Mouse (Mus musculus) hindbrain, embryonic 13.5 days (tissue): ENCODE data around the gene Ripply2. TPM values are rescaled to one million over a fixed set of nuclear protein-coding genes. Genes with fewer than 3 reads are reported as not detected.

Experiments
- ATAC-seq: fragments of 200-750 bp; cut with Nextera tagmentation; 2 replicates; pipeline ENCODE4 v1.8.0; 2017; ENCODE audit warnings: moderate TSS enrichment; ENCODE audit not compliant: low FRiP score
- H3K27ac ChIP-seq: fragments of 300-500 bp; sonication (generic); 2 replicates; pipeline ENCODE4 v1.5.1; 2015; ENCODE audit warnings: inconsistent platforms, mild to moderate bottlenecking, moderate library complexity
- H3K27me3 ChIP-seq: fragments of 300-500 bp; sonication (generic); 2 replicates; pipeline ENCODE4 v1.6.1; 2015; ENCODE audit warnings: mild to moderate bottlenecking, inconsistent platforms
- H3K36me3 ChIP-seq: fragments of 300-500 bp; sonication (generic); 2 replicates; pipeline ENCODE4 v1.6.1; 2015; ENCODE audit warnings: mild to moderate bottlenecking, inconsistent platforms
- H3K4me1 ChIP-seq: fragments of 300-500 bp; sonication (generic); replicated peaks from 2 replicates; pipeline ENCODE4 v1.6.1; 2015; ENCODE audit warnings: inconsistent platforms
- H3K4me2 ChIP-seq: fragments of 300-500 bp; sonication (generic); 2 replicates; pipeline ENCODE4 v1.6.1; 2015; ENCODE audit warnings: inconsistent platforms, mild to moderate bottlenecking, moderate library complexity
- H3K4me3 ChIP-seq: fragments of 300-500 bp; sonication (generic); 2 replicates; pipeline ENCODE4 v1.5.1; 2015; ENCODE audit warnings: mild to moderate bottlenecking, inconsistent platforms
- H3K9ac ChIP-seq: fragments of 300-500 bp; sonication (generic); 2 replicates; pipeline ENCODE4 v1.6.1; 2015; ENCODE audit warnings: mild to moderate bottlenecking, inconsistent platforms
- H3K9me3 ChIP-seq: fragments of 300-500 bp; sonication (generic); 2 replicates; pipeline ENCODE4 v1.6.1; 2016; ENCODE audit warnings: inconsistent platforms
- WGBS: fragments of 180-500 bp; shearing (Covaris S2); methylation state at CpG from one replicate; pipeline ENCODE4 v1.1.7; 2015; 5-methylcytosine and 5-hydroxymethylcytosine counted together
- polyA plus RNA-seq: library from polyadenylated mRNA; unstranded; fragments of >200 nt; fragmentation: Nextera tagmentation; extraction: Ambion mirVana; gene quantifications from 2 replicates; pipeline ENCODE4 v1.2.1, GENCODE M21; 2015

Gene Ripply2
- polyA plus RNA-seq, 1 experiment from 2014 or later: 8.5 TPM

DNA sequence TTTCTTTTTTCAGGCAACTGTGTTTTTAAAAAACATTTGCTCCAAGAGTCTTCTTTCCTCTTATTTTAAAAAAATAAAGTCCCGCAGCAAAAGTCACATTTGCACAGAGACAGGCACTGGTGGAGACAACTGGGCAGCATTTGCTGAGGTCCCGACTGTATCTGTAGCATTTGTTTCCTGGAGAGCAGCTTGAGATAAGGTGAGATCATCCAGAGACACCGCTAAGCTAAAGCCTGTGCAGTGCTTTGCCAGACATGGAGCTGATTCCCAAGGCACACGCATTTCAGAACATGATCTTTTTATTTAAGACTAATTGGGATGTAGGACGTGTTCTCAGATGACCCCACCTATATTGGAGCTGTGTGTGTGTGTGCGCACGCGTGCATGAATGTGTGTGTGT, 23.6 kb upstream of the Ripply2 start:
- Histone ChIP-seq H3K4me2 (no peak overlapping the region), H3K4me1 (0 out of 2 replicates have a peak, but pooled peaks cover 3% of the 10 kb centered on the region), H3K9me3 (no peaks in the 10 kb centered on the region), H3K27ac (no peak overlapping the region), H3K9ac (no peak overlapping the region), H3K4me3 (no peak overlapping the region), H3K36me3 (no peaks in the 10 kb centered on the region), H3K27me3 (no peaks in the 10 kb centered on the region)
- ATAC-seq: no peak
- WGBS: 83% methylated on average over 8 of the region's 8 CpGs

DNA sequence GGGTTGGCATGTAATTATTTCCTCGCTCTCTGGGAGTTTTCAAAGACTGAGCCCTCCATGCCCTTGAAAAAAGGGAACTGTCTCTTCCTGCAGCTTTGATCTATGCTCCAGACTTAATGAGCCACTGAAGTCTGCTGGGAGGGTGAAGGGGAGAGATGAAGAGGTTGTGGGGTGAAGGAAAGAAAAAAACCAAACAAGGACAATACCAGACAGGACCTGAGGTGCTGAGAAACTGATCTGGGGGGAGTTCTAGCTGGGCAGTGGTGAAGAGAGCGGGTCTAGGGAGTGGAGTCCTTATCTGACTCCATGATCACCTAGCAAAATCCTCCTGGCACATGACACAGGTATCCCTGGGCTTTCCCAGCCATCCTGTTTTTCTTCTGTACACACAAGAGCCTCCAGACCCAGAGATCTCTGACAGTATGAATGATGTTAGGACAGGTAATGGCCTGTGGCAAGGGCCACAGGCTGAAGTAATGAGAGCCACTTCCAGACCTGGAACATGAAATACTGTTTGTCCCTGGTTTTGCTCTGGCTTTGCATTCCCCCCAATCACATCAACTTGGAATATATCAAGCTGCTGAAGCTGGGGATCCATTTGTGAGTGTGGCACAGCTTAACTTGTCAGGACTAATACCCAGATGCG, 18.2 kb upstream of the Ripply2 start:
- WGBS: 61% methylated on average over 3 of the region's 3 CpGs
- H3K4me1 ChIP-seq: no peaks in the 10 kb centered on the region
- H3K9ac ChIP-seq: no peak overlapping the region
- no peaks in the 10 kb centered on the region for H3K36me3 ChIP-seq
- no peak for ATAC-seq
- H3K4me2 ChIP-seq: no peak overlapping the region
- H3K9me3 ChIP-seq: no peaks in the 10 kb centered on the region
- no peak overlapping the region for H3K27ac ChIP-seq
- no peaks in the 10 kb centered on the region for H3K27me3 ChIP-seq
- no peak overlapping the region for H3K4me3 ChIP-seq

DNA sequence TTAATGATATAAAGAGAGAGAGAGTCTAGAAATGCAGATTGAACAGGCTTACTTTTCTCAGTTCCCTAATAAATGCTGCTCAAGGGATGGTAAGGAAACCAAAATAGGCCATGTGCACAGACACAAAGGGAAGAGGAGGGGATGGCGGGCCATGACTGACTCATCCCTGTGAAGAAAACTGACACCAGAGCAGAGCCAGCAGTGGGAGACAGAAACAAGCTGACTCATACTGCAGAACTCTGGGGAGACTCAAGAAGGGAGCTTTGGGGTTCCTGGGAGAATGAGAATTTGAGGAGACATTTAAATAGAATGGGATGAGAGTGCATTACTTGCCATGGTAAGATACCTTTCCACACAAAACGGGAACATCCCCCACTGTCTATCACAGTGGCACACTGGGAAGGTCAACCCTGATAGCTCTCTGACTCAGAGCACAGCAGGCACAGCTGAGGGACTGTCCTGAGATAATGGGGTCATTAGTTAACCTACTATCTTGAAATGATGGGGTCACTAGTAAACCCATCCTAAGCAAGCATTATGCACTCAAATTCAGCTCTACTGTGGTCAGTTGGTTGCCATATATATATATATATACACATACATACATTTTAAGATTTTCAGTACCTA, 15.3 kb upstream of the Ripply2 start:
- Histone ChIP-seq H3K4me3 (no peak overlapping the region), H3K4me1 (no peaks in the 10 kb centered on the region), H3K27me3 (no peaks in the 10 kb centered on the region), H3K4me2 (no peak overlapping the region), H3K36me3 (no peaks in the 10 kb centered on the region), H3K9me3 (no peaks in the 10 kb centered on the region), H3K27ac (no peak overlapping the region), H3K9ac (no peak overlapping the region)
- WGBS: 76% methylated on average over 2 of the region's 2 CpGs
- ATAC-seq: no peak

DNA sequence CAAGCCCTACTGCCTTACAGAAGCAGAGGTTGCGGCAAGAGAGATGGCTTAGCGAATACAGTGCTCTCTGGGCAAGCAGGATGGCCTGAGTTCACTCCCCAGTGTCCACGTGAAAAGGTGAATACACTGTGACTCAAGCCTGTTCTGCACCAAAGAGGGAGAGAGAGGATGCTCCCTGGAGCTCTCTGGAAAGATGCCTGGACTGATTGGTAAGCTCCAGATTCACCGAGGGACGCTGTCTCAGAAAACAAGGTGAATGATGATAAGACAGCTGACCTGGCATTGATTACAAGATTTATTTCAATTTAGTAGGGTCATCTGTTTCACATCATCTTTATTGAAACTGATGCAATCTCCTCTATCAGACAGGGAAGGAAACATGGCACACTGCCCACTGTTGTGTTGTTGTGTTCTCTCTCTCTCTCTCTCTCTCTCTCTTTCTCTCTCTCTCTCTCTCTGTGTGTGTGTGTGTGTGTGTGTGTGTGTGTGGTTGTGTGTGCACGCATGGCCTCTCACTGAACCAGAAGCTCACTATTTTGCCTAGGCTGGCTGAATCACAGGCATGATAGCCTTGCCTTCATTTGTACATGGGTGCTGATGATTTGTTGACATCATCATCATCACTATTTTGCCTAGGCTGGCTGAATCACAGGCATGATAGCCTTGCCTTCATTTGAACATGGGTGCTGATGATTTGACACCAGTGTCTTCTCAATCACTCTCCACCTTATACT, 10.5 kb upstream of the Ripply2 start:
- Histone ChIP-seq H3K27me3 (no peaks in the 10 kb centered on the region), H3K9ac (no peak overlapping the region), H3K4me2 (no peak overlapping the region), H3K4me3 (no peak overlapping the region), H3K36me3 (no peaks in the 10 kb centered on the region), H3K27ac (no peak overlapping the region), H3K9me3 (no peaks in the 10 kb centered on the region), H3K4me1 (no peaks in the 10 kb centered on the region)
- ATAC-seq: no peak
- 78% methylated on average over 6 of the region's 6 CpGs for WGBS

DNA sequence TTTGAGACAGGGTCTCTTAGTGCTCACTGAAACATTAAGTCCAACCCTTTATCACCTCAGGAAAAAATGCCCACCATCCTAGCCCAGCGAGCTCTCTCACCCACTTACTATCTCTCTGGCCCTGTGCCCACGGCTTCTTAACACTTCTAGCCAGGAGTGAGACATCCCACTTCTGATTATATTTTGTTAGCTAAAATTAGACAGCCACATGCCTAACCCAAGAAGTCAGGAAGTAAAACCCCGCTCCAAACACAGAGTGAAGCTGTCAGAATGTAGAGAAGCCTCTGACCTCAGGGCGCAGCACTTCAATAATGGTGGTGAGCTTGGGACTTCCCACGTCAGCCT, 9.9 kb upstream of the Ripply2 start:
- 74% methylated on average over 5 of the region's 5 CpGs for WGBS
- no peak overlapping the region for H3K4me3 ChIP-seq
- H3K27ac ChIP-seq: no peak overlapping the region
- H3K4me2 ChIP-seq: no peak overlapping the region
- no peak overlapping the region for H3K9ac ChIP-seq
- no peaks in the 10 kb centered on the region for H3K36me3 ChIP-seq
- H3K4me1 ChIP-seq: no peaks in the 10 kb centered on the region
- no peaks in the 10 kb centered on the region for H3K9me3 ChIP-seq
- no peak for ATAC-seq
- no peaks in the 10 kb centered on the region for H3K27me3 ChIP-seq

DNA sequence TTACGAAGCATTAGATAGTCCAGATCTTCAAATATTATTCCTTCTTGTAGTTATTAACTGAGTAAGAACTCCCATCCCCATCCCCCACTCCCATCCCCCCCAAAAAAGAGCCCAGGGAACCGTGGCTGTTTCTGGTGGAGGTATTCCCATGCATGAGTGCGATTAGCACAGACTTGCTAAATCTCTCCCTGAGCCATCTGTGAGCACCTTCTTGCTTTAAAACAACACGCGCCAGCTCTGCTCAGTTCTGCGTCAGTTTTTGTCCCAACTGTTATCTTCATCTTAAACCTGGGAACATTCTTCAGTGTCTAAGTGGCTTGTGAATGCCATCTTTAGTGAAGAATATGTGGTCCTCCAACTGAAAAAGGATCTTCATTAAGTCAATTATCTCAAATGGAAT, 6.8 kb upstream of the Ripply2 start:
- no peak for ATAC-seq
- Histone ChIP-seq H3K9me3 (no peaks in the 10 kb centered on the region), H3K9ac (no peak overlapping the region), H3K4me3 (no peak overlapping the region), H3K4me1 (no peaks in the 10 kb centered on the region), H3K27me3 (peaks cover 7% of the 10 kb centered on the region; the same call in 1 of the 2 replicates), H3K4me2 (no peak overlapping the region), H3K27ac (no peak overlapping the region), H3K36me3 (no peaks in the 10 kb centered on the region)
- WGBS: 73% methylated on average over 6 of the region's 6 CpGs

DNA sequence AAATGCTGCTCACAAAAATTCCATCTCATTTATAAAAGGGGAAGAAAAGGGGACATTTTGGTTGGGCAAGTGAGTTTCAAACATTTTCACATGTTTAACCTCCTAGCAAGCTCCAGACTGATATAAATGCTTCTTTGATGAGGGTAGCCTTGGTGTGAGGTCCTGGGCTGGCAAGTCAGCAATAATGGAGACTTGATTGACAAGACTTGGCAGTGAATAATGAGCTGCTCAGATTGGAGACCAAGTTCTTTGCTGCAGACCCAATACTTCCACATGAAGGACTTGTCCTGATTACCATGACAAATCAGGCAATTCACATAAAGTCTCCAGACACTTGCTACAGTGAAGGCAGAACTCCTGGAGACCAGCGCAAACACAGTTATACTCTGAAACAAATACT, 6.4 kb upstream of the Ripply2 start:
- no peak overlapping the region for H3K9ac ChIP-seq
- H3K36me3 ChIP-seq: no peaks in the 10 kb centered on the region
- H3K27ac ChIP-seq: no peak overlapping the region
- no peak overlapping the region for H3K4me2 ChIP-seq
- ATAC-seq: peak; percentile 43; the same call in 1 of the 2 replicates
- no peaks in the 10 kb centered on the region for H3K9me3 ChIP-seq
- H3K4me1 ChIP-seq: no peaks in the 10 kb centered on the region
- no peak overlapping the region for H3K4me3 ChIP-seq
- 62% methylated on average over 1 of the region's 1 CpGs for WGBS
- peaks cover 8% of the 10 kb centered on the region; the same call in 1 of the 2 replicates for H3K27me3 ChIP-seq

DNA sequence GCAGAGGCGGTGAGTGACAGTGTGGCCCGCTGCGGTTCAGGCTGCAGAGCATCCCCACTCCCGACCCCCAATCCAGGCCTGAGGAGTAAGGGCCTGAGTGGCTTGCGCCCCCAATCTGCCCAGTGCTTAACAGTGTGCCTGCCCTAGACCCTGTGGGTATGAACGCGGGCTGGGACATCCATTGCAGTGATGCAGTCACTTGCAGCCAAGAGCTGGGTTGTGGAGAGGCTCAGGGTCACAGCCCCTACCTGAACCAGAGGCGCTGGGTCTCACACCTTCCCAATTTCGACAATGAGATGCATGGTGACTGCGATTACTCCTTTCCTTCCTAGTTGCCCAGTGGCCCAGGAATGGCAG, 579 bp downstream of the Ripply2 start:
- Histone ChIP-seq H3K27ac (no peak overlapping the region), H3K9me3 (no peaks in the 10 kb centered on the region), H3K9ac (peak overlapping the region; percentile 82), H3K4me1 (peaks cover 16% of the 10 kb centered on the region), H3K4me3 (peak overlapping the region; percentile 63), H3K27me3 (peaks cover 32% of the 10 kb centered on the region; the same call in 1 of the 2 replicates), H3K4me2 (peak overlapping the region; percentile 79), H3K36me3 (no peaks in the 10 kb centered on the region)
- 4% methylated on average over 10 of the region's 10 CpGs for WGBS
- ATAC-seq: peak; percentile 80

DNA sequence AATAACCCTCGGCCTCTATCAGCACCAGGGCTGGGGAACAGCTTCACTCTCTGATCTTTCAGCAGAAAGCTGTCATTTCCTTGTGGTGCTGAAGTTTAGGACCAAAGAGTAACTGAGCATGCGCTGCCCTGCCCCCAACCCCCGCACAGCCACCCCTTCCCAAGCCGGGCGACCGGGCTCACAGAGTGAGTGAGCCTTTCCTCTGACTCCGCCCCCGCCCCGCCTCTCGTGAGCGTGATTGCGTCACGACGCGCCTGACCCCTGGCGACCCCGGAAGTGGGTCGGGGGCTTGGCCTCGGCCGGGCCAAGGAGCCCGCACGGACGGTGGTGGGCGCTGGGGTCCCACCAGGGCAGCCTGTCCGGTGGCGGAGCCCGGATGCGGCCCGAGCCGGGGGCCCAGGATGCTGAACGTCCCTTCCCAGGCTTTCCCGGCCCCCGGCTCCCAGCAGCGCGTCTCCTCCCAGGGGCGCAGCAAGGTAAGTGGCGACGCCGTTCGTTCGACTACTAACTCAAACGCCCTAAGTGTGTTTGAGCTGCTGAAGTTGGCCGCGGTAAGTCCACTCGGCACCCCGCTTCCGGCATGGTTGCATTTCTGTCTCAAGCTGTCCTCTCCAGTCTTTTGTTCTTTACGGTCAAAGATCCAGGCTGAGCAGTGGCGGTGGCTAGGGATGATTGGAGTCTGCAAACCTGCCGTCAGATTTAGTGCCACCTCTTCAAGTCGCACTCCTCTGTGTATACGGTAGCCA, 6.6 kb downstream of the Ripply2 start, which contains the start of gene Cyb5r4:
TSS of gene Cyb5r4 (plus strand) at position 237 of the 746 bp plus-strand sequence.
- ATAC-seq: peak; percentile 100
- 2% methylated on average over 52 of the region's 52 CpGs for WGBS

DNA sequence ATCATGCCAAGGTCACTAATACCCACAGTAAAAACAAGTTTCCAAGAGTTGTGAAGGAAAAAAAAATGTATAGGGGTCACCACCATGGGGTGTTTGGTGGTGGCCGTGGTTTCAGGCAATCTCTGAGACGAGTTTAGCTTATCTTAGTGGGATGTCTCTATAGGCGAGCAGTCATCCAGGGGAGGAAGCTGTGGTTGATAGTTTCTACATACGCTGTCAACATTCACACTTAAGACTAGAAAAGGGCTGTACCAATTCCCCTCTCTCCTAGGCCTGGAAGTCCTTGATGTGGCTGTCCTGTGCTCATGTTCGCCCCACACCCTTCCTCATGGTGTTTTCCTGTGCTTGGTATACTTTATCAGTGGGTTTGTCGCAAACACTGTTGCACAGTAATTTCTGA, 10.4 kb downstream of the Ripply2 start:
- WGBS: 88% methylated on average over 6 of the region's 6 CpGs
- no peaks in the 10 kb centered on the region for H3K9me3 ChIP-seq
- peaks cover 10% of the 10 kb centered on the region; the same call in 1 of the 2 replicates for H3K36me3 ChIP-seq
- H3K27me3 ChIP-seq: no peaks in the 10 kb centered on the region
- no peak overlapping the region for H3K27ac ChIP-seq
- H3K4me2 ChIP-seq: no peak overlapping the region
- no peak overlapping the region for H3K4me3 ChIP-seq
- no peak overlapping the region for H3K9ac ChIP-seq
- peaks cover 21% of the 10 kb centered on the region for H3K4me1 ChIP-seq
- no peak for ATAC-seq

More for the DNA sequence above, 6.6 kb downstream of the Ripply2 start, which contains the start of gene Cyb5r4:
- H3K4me1 ChIP-seq: peaks cover 24% of the 10 kb centered on the region
- H3K9ac ChIP-seq: peak within 1 kb of the TSS; percentile 86
- no peaks in the 10 kb centered on the region for H3K36me3 ChIP-seq
- H3K27me3 ChIP-seq: peaks cover 6% of the 10 kb centered on the region; the same call in 1 of the 2 replicates
- peak within 1 kb of the TSS; percentile 73 for H3K4me2 ChIP-seq
- peak within 1 kb of the TSS; percentile 83 for H3K4me3 ChIP-seq
- H3K9me3 ChIP-seq: no peaks in the 10 kb centered on the region
- H3K27ac ChIP-seq: peak within 1 kb of the TSS; percentile 86

DNA sequence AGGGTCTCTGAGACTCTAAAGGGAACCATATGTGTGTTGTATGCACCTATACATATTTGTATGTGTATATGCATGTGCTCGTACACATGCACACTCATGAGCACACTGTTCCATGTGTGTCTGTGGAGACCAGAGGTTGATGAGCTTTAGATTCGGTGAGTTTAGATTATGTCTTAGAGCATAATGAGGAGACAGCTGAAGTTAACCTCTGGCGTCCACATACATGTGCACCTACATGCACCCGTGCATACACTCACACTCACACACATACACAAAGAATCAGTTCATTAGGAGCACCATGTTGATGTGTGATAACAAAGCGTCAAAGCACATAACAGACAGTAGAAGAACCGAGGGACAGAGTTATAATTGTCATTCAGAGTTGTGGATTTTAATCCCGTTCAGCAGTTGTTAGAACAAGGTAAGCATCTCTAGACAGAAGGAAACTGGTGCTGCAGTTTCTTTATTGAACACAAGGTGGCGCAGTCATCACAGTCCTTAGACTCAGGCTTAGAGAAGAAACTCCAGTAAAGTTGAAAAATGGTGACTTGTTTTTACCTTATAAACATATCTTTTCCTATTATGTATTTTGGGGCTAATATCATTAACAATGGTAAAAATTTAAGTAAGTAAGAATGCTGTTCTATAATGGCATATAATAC, 12.2 kb downstream of the Ripply2 start:
- peaks cover 14% of the 10 kb centered on the region; the same call in 1 of the 2 replicates for H3K36me3 ChIP-seq
- no peak overlapping the region for H3K27ac ChIP-seq
- H3K27me3 ChIP-seq: no peaks in the 10 kb centered on the region
- H3K9me3 ChIP-seq: no peaks in the 10 kb centered on the region
- WGBS: 48% methylated on average over 8 of the region's 8 CpGs
- no peak overlapping the region for H3K9ac ChIP-seq
- H3K4me1 ChIP-seq: peaks cover 14% of the 10 kb centered on the region
- H3K4me2 ChIP-seq: no peak overlapping the region
- ATAC-seq: peak; percentile 59
- no peak overlapping the region for H3K4me3 ChIP-seq

DNA sequence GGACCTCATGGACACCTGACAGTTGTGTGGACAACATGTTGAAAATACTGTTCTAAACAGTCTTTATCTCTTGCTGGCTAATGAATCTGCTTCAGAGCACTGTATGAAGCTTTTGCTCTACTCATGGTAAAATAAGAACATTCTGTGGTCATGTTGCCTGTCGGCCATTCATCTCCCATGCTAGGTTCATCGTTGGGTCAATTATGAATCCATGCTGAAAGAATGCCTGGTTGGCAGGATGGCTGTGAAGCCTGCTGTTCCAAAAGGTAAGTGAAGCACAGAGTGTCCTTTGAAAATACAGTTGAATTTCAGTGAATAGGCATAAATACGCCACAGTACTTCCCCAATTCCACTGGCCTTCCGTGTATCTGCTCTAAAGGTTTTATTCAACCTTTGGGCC, 16.9 kb downstream of the Ripply2 start:
- H3K27ac ChIP-seq: no peak overlapping the region
- no peak overlapping the region for H3K4me3 ChIP-seq
- H3K36me3 ChIP-seq: peaks cover 32% of the 10 kb centered on the region
- H3K9me3 ChIP-seq: no peaks in the 10 kb centered on the region
- H3K4me1 ChIP-seq: no peaks in the 10 kb centered on the region
- ATAC-seq: no peak
- H3K27me3 ChIP-seq: no peaks in the 10 kb centered on the region
- H3K9ac ChIP-seq: no peak overlapping the region
- WGBS: 89% methylated on average over 4 of the region's 4 CpGs
- no peak overlapping the region for H3K4me2 ChIP-seq
